Mouse (Mus musculus) hindbrain, embryonic 15.5 days (tissue): Measurements from ENCODE around the gene Kif17. TPM values are rescaled to one million over a fixed set of nuclear protein-coding genes. Genes with fewer than 3 reads are reported as not detected.

Source experiments
- ATAC-seq: fragments of 200-750 bp; cut with Nextera tagmentation; 2 replicates; pipeline ENCODE4 v1.8.0; 2017; ENCODE audit warnings: low read depth, moderate number of reproducible peaks, moderate TSS enrichment; ENCODE audit not compliant: low FRiP score
- H3K27ac ChIP-seq: fragments of 300-500 bp; sonication (generic); replicated peaks from 2 replicates; pipeline ENCODE4 v1.5.1; 2015; ENCODE audit warnings: mild to moderate bottlenecking, inconsistent platforms
- H3K27me3 ChIP-seq: fragments of 300-500 bp; sonication (generic); 2 replicates; pipeline ENCODE4 v1.6.1; 2015; ENCODE audit warnings: control low read depth, inconsistent platforms
- H3K36me3 ChIP-seq: fragments of 300-500 bp; sonication (generic); 2 replicates; pipeline ENCODE4 v1.6.1; 2015; ENCODE audit warnings: control low read depth, inconsistent platforms
- H3K4me1 ChIP-seq: fragments of 300-500 bp; sonication (generic); replicated peaks from 2 replicates; pipeline ENCODE4 v1.6.1; 2015; ENCODE audit warnings: control low read depth, inconsistent platforms
- H3K4me2 ChIP-seq: fragments of 300-500 bp; sonication (generic); 2 replicates; pipeline ENCODE4 v1.6.1; 2015; ENCODE audit warnings: moderate library complexity, mild to moderate bottlenecking, inconsistent platforms
- H3K4me3 ChIP-seq: fragments of 300-500 bp; sonication (generic); 2 replicates; pipeline ENCODE4 v1.5.1; 2015; ENCODE audit warnings: mild to moderate bottlenecking, inconsistent platforms
- H3K9ac ChIP-seq: fragments of 300-500 bp; sonication (generic); 2 replicates; pipeline ENCODE4 v1.6.1; 2015; ENCODE audit warnings: inconsistent platforms
- H3K9me3 ChIP-seq: fragments of 300-500 bp; sonication (generic); 2 replicates; pipeline ENCODE4 v1.6.1; 2016; ENCODE audit warnings: control low read depth, inconsistent platforms
- WGBS: fragments of 180-500 bp; shearing (Covaris S2); methylation state at CpG from one replicate; pipeline ENCODE4 v1.1.7; 2015; 5-methylcytosine and 5-hydroxymethylcytosine counted together
- polyA plus RNA-seq: library from polyadenylated mRNA; unstranded; fragments of >200 nt; fragmentation: Nextera tagmentation; extraction: Ambion mirVana; gene quantifications from 2 replicates; pipeline ENCODE4 v1.2.1, GENCODE M21; 2015

Gene Kif17
- polyA plus RNA-seq, 1 experiment from 2014 or later, result 4.5 TPM

GRCm38 (mm10) chr4:138267869-138268268, 17.6 kb downstream of the Kif17 start:
- Histone ChIP-seq H3K36me3 (no peaks in the 10 kb centered on the region), H3K4me1 (peaks cover 14% of the 10 kb centered on the region; the same call in 1 of the 2 replicates), H3K27me3 (no peaks in the 10 kb centered on the region), H3K9me3 (no peaks in the 10 kb centered on the region), H3K9ac (no peak overlapping the region), H3K4me3 (no peak overlapping the region), H3K4me2 (no peak overlapping the region), H3K27ac (no peak overlapping the region)
- 87% methylated on average over 10 of the region's 10 CpGs for WGBS
- no peak for ATAC-seq

- Histone ChIP-seq H3K4me3 (no peak overlapping the region), H3K27ac (peak overlapping the region; percentile 25), H3K4me1 (peaks cover 10% of the 10 kb centered on the region; the same call in 1 of the 2 replicates), H3K36me3 (no peaks in the 10 kb centered on the region), H3K4me2 (no peak overlapping the region), H3K27me3 (no peaks in the 10 kb centered on the region), H3K9me3 (no peaks in the 10 kb centered on the region), H3K9ac (no peak overlapping the region)
- peak; percentile 74; the same call in 1 of the 2 replicates for ATAC-seq
- 64% methylated on average over 14 of the region's 14 CpGs for WGBS
Measured at GRCm38 (mm10) chr4:138272011-138272997, 22.1 kb downstream of the Kif17 start.

GRCm38 (mm10) chr4:138278346-138278745, 28.1 kb downstream of the Kif17 start:
- H3K4me2 ChIP-seq, result no peak overlapping the region
- no peak overlapping the region for H3K9ac ChIP-seq
- no peak overlapping the region for H3K4me3 ChIP-seq
- no peak for ATAC-seq
- WGBS, result 73% methylated on average over 7 of the region's 7 CpGs
- no peaks in the 10 kb centered on the region for H3K9me3 ChIP-seq
- no peaks in the 10 kb centered on the region for H3K27me3 ChIP-seq
- no peaks in the 10 kb centered on the region for H3K4me1 ChIP-seq
- no peaks in the 10 kb centered on the region for H3K36me3 ChIP-seq
- H3K27ac ChIP-seq, result no peak overlapping the region

- no peaks in the 10 kb centered on the region for H3K9me3 ChIP-seq
- no peak overlapping the region for H3K4me3 ChIP-seq
- no peak overlapping the region for H3K9ac ChIP-seq
- no peaks in the 10 kb centered on the region for H3K4me1 ChIP-seq
- no peaks in the 10 kb centered on the region for H3K27me3 ChIP-seq
- H3K36me3 ChIP-seq, result no peaks in the 10 kb centered on the region
- 24% methylated on average over 4 of the region's 4 CpGs for WGBS
- no peak overlapping the region for H3K4me2 ChIP-seq
- no peak overlapping the region for H3K27ac ChIP-seq
- ATAC-seq, result no peak
Measured at GRCm38 (mm10) chr4:138282834-138283233, 32.6 kb downstream of the Kif17 start.

- no peak for ATAC-seq
- no peaks in the 10 kb centered on the region for H3K36me3 ChIP-seq
- H3K9me3 ChIP-seq, result no peaks in the 10 kb centered on the region
- no peak overlapping the region for H3K4me2 ChIP-seq
- H3K27me3 ChIP-seq, result no peaks in the 10 kb centered on the region
- H3K9ac ChIP-seq, result no peak overlapping the region
- no peak overlapping the region for H3K27ac ChIP-seq
- no peaks in the 10 kb centered on the region for H3K4me1 ChIP-seq
- H3K4me3 ChIP-seq, result no peak overlapping the region
- WGBS, result 91% methylated on average over 12 of the region's 12 CpGs
Measured at GRCm38 (mm10) chr4:138286411-138286810, 36.2 kb downstream of the Kif17 start.

GRCm38 (mm10) chr4:138288691-138289090, 38.5 kb downstream of the Kif17 start:
- 92% methylated on average over 7 of the region's 7 CpGs for WGBS
- no peak overlapping the region for H3K4me3 ChIP-seq
- no peaks in the 10 kb centered on the region for H3K9me3 ChIP-seq
- no peak overlapping the region for H3K27ac ChIP-seq
- H3K36me3 ChIP-seq, result no peaks in the 10 kb centered on the region
- no peaks in the 10 kb centered on the region for H3K27me3 ChIP-seq
- ATAC-seq, result no peak
- no peak overlapping the region for H3K4me2 ChIP-seq
- no peak overlapping the region for H3K9ac ChIP-seq
- peaks cover 7% of the 10 kb centered on the region for H3K4me1 ChIP-seq

GRCm38 (mm10) chr4:138292028-138292427, 41.8 kb downstream of the Kif17 start:
- Histone ChIP-seq H3K27me3 (no peaks in the 10 kb centered on the region), H3K36me3 (no peaks in the 10 kb centered on the region)

GRCm38 (mm10) chr4:138293261-138293948, 43.2 kb downstream of the Kif17 start:
- Histone ChIP-seq H3K9ac (no peak overlapping the region), H3K27ac (peak overlapping the region; percentile 87), H3K27me3 (no peaks in the 10 kb centered on the region), H3K4me1 (peaks cover 12% of the 10 kb centered on the region), H3K4me3 (no peak overlapping the region), H3K36me3 (no peaks in the 10 kb centered on the region), H3K4me2 (peak overlapping the region; percentile 36), H3K9me3 (no peaks in the 10 kb centered on the region)
- 59% methylated on average over 18 of the region's 18 CpGs for WGBS
- ATAC-seq, result peak; percentile 91

More at GRCm38 (mm10) chr4:138292028-138292427, 41.8 kb downstream of the Kif17 start:
- WGBS, result 82% methylated on average over 13 of the region's 13 CpGs
- 0 out of 2 replicates have a peak overlapping the region, but pooled peaks have one; percentile 20 for H3K27ac ChIP-seq
- no peak overlapping the region for H3K9ac ChIP-seq
- no peaks in the 10 kb centered on the region for H3K9me3 ChIP-seq
- H3K4me1 ChIP-seq, result peaks cover 12% of the 10 kb centered on the region
- ATAC-seq, result no peak
- H3K4me3 ChIP-seq, result no peak overlapping the region
- no peak overlapping the region for H3K4me2 ChIP-seq

- Histone ChIP-seq H3K27ac (peak overlapping the region; percentile 87), H3K36me3 (no peaks in the 10 kb centered on the region), H3K4me3 (no peak overlapping the region), H3K4me2 (peak overlapping the region; percentile 36), H3K9me3 (no peaks in the 10 kb centered on the region), H3K9ac (no peak overlapping the region), H3K4me1 (peaks cover 12% of the 10 kb centered on the region), H3K27me3 (no peaks in the 10 kb centered on the region)
- ATAC-seq, result peak; percentile 65
- 53% methylated on average over 11 of the region's 14 CpGs for WGBS
Measured at GRCm38 (mm10) chr4:138293949-138294550, 43.8 kb downstream of the Kif17 start.

GRCm38 (mm10) chr4:138301271-138301780, 51.1 kb downstream of the Kif17 start:
- Histone ChIP-seq H3K9ac (no peak overlapping the region), H3K4me1 (peaks cover 26% of the 10 kb centered on the region), H3K36me3 (no peaks in the 10 kb centered on the region), H3K27me3 (no peaks in the 10 kb centered on the region), H3K9me3 (no peaks in the 10 kb centered on the region), H3K27ac (no peak overlapping the region), H3K4me3 (no peak overlapping the region), H3K4me2 (no peak overlapping the region)
- 92% methylated on average over 10 of the region's 10 CpGs for WGBS
- ATAC-seq, result no peak

GRCm38 (mm10) chr4:138303011-138303410, 52.8 kb downstream of the Kif17 start:
- no peak for ATAC-seq
- H3K4me2 ChIP-seq, result no peak overlapping the region
- no peaks in the 10 kb centered on the region for H3K9me3 ChIP-seq
- no peak overlapping the region for H3K9ac ChIP-seq
- H3K4me3 ChIP-seq, result no peak overlapping the region
- WGBS, result 93% methylated on average over 3 of the region's 3 CpGs
- no peaks in the 10 kb centered on the region for H3K27me3 ChIP-seq
- H3K36me3 ChIP-seq, result no peaks in the 10 kb centered on the region
- no peak overlapping the region for H3K27ac ChIP-seq
- peaks cover 40% of the 10 kb centered on the region for H3K4me1 ChIP-seq
